Mouse (Mus musculus) midbrain, embryonic 13.5 days (tissue): Measurements from ENCODE around the gene Smc4. TPM values are rescaled to one million over a fixed set of nuclear protein-coding genes. Genes with fewer than 3 reads are reported as not detected.
A peak's percentile ranks its signal among the peaks of the same experiment; 100 is the strongest.

ENCODE experiments used
- ATAC-seq: fragments of 200-750 bp; cut with Nextera tagmentation; 2 replicates; pipeline ENCODE4 v1.8.0; 2017; ENCODE audit warnings: mild to moderate bottlenecking, moderate TSS enrichment, moderate library complexity
- H3K27ac ChIP-seq: fragments of 300-500 bp; sonication (generic); 2 replicates; pipeline ENCODE4 v1.5.1; 2015; ENCODE audit warnings: inconsistent platforms, mild to moderate bottlenecking, moderate library complexity
- H3K27me3 ChIP-seq: fragments of 300-500 bp; sonication (generic); 2 replicates; pipeline ENCODE4 v1.6.1; 2015; ENCODE audit warnings: mild to moderate bottlenecking, inconsistent platforms
- H3K36me3 ChIP-seq: fragments of 300-500 bp; sonication (generic); 2 replicates; pipeline ENCODE4 v1.6.1; 2015; ENCODE audit warnings: mild to moderate bottlenecking, inconsistent platforms
- H3K4me1 ChIP-seq: fragments of 300-500 bp; sonication (generic); replicated peaks from 2 replicates; pipeline ENCODE4 v1.6.1; 2015; ENCODE audit warnings: inconsistent platforms
- H3K4me2 ChIP-seq: fragments of 300-500 bp; sonication (generic); replicated peaks from 2 replicates; pipeline ENCODE4 v1.6.1; 2015; ENCODE audit warnings: moderate library complexity, mild to moderate bottlenecking, inconsistent platforms
- H3K4me3 ChIP-seq: fragments of 300-500 bp; sonication (generic); replicated peaks from 2 replicates; pipeline ENCODE4 v1.5.1; 2015; ENCODE audit warnings: mild to moderate bottlenecking, inconsistent platforms
- H3K9ac ChIP-seq: fragments of 300-500 bp; sonication (generic); replicated peaks from 2 replicates; pipeline ENCODE4 v1.6.1; 2015; ENCODE audit warnings: mild to moderate bottlenecking, inconsistent platforms
- H3K9me3 ChIP-seq: fragments of 300-500 bp; sonication (generic); 2 replicates; pipeline ENCODE4 v1.6.1; 2016; ENCODE audit warnings: mild to moderate bottlenecking, inconsistent platforms
- WGBS: fragments of 180-500 bp; shearing (Covaris S2); methylation state at CpG from one replicate; pipeline ENCODE4 v1.1.7; 2015; 5-methylcytosine and 5-hydroxymethylcytosine counted together
- polyA plus RNA-seq: library from polyadenylated mRNA; unstranded; fragments of >200 nt; fragmentation: Nextera tagmentation; extraction: Ambion mirVana; gene quantifications from 2 replicates; pipeline ENCODE4 v1.2.1, GENCODE M21; 2015

Gene Smc4
- polyA plus RNA-seq, 1 experiment from 2014 or later: 91.4 TPM

- ATAC-seq: no peak
- H3K36me3 ChIP-seq: peaks cover 39% of the 10 kb centered on the region
- no peak overlapping the region for H3K9ac ChIP-seq
- no peak overlapping the region for H3K4me2 ChIP-seq
- H3K9me3 ChIP-seq: no peaks in the 10 kb centered on the region
- no peak overlapping the region for H3K4me3 ChIP-seq
- no peak overlapping the region for H3K27ac ChIP-seq
- H3K4me1 ChIP-seq: no peaks in the 10 kb centered on the region
- no peaks in the 10 kb centered on the region for H3K27me3 ChIP-seq
Observed at GRCm38 (mm10) chr3:69020764-69021163, 16.2 kb downstream of the Smc4 start.

GRCm38 (mm10) chr3:69026133-69026783 is 21.7 kb downstream of the Smc4 start:
- Histone ChIP-seq H3K27ac (no peak overlapping the region), H3K27me3 (no peaks in the 10 kb centered on the region), H3K4me2 (no peak overlapping the region), H3K9ac (no peak overlapping the region), H3K36me3 (peaks cover 51% of the 10 kb centered on the region), H3K9me3 (no peaks in the 10 kb centered on the region), H3K4me3 (no peak overlapping the region), H3K4me1 (no peaks in the 10 kb centered on the region)
- ATAC-seq: no peak
- WGBS: 100% methylated on average over 1 of the region's 1 CpGs

DNA sequence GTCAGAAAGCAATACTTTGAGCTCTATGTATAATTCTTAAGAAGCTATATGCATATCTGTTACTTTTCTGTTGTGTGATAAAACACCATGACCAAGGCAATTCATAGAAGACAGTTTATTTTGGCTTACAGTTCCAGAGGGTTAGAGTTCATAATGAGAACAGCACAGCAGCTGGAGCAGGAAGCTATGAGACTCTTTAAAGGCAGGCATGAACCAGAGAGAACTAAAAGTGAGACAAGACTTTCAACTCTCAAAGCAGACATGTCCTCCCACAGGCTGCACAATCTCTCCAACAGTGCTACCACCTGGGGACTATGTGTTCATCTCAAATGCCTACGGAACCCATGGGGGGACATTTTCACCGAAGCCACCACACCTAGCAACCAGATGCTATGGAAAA is 35.6 kb downstream of the Smc4 start:
- Histone ChIP-seq H3K4me3 (no peak overlapping the region), H3K4me2 (no peak overlapping the region), H3K4me1 (peaks cover 26% of the 10 kb centered on the region), H3K9ac (no peak overlapping the region), H3K9me3 (no peaks in the 10 kb centered on the region), H3K27ac (no peak overlapping the region), H3K27me3 (no peaks in the 10 kb centered on the region), H3K36me3 (peaks cover 26% of the 10 kb centered on the region)
- ATAC-seq: no peak
- WGBS: 90% methylated on average over 2 of the region's 2 CpGs

- Histone ChIP-seq H3K27ac (no peak overlapping the region), H3K4me1 (peaks cover 33% of the 10 kb centered on the region), H3K9me3 (no peaks in the 10 kb centered on the region), H3K27me3 (no peaks in the 10 kb centered on the region; the same call in 1 of the 2 replicates), H3K4me2 (peak overlapping the region; percentile 25), H3K36me3 (peaks cover 19% of the 10 kb centered on the region), H3K9ac (no peak overlapping the region), H3K4me3 (peak overlapping the region; percentile 3; the same call in 1 of the 2 replicates)
- no peak for ATAC-seq
- 66% methylated on average over 5 of the region's 5 CpGs for WGBS
Observed at GRCm38 (mm10) chr3:69041298-69041697, 36.8 kb downstream of the Smc4 start.

DNA sequence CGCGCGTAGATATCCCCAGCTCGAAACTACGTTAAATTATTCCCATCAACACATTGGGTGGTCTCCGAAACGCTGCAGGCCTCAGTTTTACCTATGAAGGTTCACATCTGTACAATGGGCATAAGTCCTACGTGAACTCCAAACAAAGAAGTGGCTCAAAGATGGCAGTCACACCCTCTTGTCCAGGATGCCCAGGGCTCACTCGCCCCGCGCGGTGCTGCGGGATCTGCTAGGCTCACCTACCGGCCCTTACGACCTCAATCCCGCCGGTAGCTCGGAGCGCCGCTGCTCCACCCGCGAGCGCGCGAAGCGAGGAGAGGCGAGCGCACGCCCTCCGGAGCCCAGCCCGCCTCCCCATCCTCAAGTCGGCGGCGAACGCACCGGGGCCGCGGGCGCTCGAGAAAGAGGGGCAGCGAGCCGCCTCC is 39.6 kb downstream of the Smc4 start:
- Histone ChIP-seq H3K4me1 (peaks cover 32% of the 10 kb centered on the region), H3K9ac (peak overlapping the region; percentile 88), H3K4me3 (peak overlapping the region; percentile 93), H3K36me3 (peaks cover 10% of the 10 kb centered on the region), H3K4me2 (peak overlapping the region; percentile 59), H3K9me3 (no peaks in the 10 kb centered on the region), H3K27me3 (peaks cover 6% of the 10 kb centered on the region), H3K27ac (peak overlapping the region; percentile 96)
- ATAC-seq: peak; percentile 79
- under 1% methylated on average over 30 of the region's 42 CpGs for WGBS

DNA sequence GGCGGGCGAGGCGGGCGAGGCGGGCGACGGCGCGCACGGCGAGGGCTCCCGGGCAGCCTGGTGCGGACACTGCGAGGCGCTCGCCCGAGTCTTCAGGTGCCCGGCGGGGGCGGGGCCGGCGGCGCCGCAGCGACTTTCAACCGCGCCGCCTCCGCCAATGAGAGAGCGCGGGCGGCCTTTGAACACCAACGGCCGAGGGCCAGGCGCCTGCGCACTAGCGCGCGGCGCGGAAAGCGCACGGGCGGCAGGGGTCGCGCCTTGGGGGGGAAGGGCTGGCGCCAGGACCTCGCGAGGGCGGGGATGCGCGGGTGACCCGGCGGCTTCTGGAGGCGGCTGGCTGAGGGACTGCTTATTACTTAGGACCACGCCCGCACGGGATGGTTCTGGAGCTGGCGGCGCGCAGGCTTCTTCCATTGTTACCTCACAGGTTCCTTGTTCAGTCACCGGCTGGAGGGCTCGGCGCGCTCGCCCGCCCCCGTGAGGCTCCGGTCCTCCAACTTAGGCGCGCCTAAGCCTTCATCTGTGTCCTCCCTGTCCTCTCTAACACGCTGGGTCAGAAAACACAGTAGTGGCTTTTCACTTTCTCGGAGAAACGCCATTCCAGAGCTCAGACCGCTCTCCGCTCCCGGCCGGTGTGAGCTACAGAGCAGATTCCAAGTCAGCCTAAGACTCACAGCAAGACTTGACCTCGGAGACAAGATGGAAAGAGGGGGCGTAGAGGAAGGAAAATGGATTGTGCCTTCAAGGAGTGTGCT is 40.3 kb downstream of the Smc4 start, which contains the start of gene Trim59:
TSS of gene Trim59 (minus strand) at position 111 of the 755 bp plus-strand sequence.
- Histone ChIP-seq H3K4me3 (peak within 1 kb of the TSS; percentile 93), H3K4me1 (peaks cover 31% of the 10 kb centered on the region), H3K27ac (peak within 1 kb of the TSS; percentile 96), H3K27me3 (peaks cover 6% of the 10 kb centered on the region), H3K4me2 (peak within 1 kb of the TSS; percentile 76), H3K9ac (peak within 1 kb of the TSS; percentile 88), H3K9me3 (no peaks in the 10 kb centered on the region), H3K36me3 (peaks cover 10% of the 10 kb centered on the region)
- under 1% methylated on average over 43 of the region's 80 CpGs for WGBS
- peak; percentile 98 for ATAC-seq

- Histone ChIP-seq H3K4me1 (peaks cover 31% of the 10 kb centered on the region), H3K9me3 (no peaks in the 10 kb centered on the region), H3K36me3 (peaks cover 6% of the 10 kb centered on the region), H3K9ac (peak overlapping the region; percentile 88), H3K27ac (peak overlapping the region; percentile 96), H3K4me3 (peak overlapping the region; percentile 93), H3K27me3 (peaks cover 6% of the 10 kb centered on the region), H3K4me2 (peak overlapping the region; percentile 76)
- WGBS: 7% methylated on average over 9 of the region's 9 CpGs
- ATAC-seq: peak; percentile 43
Observed at GRCm38 (mm10) chr3:69045400-69045703, 40.8 kb downstream of the Smc4 start.

- Histone ChIP-seq H3K27me3 (peaks cover 6% of the 10 kb centered on the region), H3K9me3 (no peaks in the 10 kb centered on the region), H3K4me2 (peak overlapping the region; percentile 76), H3K27ac (peak overlapping the region; percentile 96; the same call in 1 of the 2 replicates), H3K9ac (peak overlapping the region; percentile 88; the same call in 1 of the 2 replicates), H3K4me1 (peaks cover 29% of the 10 kb centered on the region), H3K36me3 (0 out of 2 replicates have a peak, but pooled peaks cover 3% of the 10 kb centered on the region), H3K4me3 (peak overlapping the region; percentile 93)
- no peak for ATAC-seq
- 21% methylated on average over 13 of the region's 13 CpGs for WGBS
Observed at GRCm38 (mm10) chr3:69045750-69046149, 41.2 kb downstream of the Smc4 start.

DNA sequence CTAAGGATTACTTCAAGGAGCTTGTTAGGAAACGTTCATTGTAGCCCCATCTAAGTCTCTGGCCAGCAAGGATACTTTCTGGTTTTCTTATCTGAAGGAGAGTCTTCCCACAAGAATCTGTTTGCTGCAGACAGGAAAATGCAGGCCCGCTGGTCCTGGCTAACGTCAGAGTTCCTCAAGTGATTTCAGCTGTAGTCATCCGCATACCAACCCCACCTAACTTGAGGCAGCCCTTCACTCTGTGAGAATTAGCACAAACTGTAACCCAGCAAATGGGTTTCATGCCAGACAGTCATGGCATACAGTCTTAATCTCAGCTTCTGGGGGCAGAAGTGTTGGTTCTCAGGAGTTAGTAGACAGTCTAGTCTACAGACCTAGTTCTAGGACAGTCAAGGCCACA is 42.0 kb downstream of the Smc4 start:
- no peak overlapping the region for H3K27ac ChIP-seq
- H3K4me3 ChIP-seq: no peak overlapping the region
- no peaks in the 10 kb centered on the region for H3K9me3 ChIP-seq
- ATAC-seq: no peak
- peaks cover 6% of the 10 kb centered on the region for H3K27me3 ChIP-seq
- H3K4me1 ChIP-seq: peaks cover 22% of the 10 kb centered on the region
- no peaks in the 10 kb centered on the region for H3K36me3 ChIP-seq
- H3K9ac ChIP-seq: no peak overlapping the region
- no peak overlapping the region for H3K4me2 ChIP-seq
- WGBS: 78% methylated on average over 4 of the region's 4 CpGs

DNA sequence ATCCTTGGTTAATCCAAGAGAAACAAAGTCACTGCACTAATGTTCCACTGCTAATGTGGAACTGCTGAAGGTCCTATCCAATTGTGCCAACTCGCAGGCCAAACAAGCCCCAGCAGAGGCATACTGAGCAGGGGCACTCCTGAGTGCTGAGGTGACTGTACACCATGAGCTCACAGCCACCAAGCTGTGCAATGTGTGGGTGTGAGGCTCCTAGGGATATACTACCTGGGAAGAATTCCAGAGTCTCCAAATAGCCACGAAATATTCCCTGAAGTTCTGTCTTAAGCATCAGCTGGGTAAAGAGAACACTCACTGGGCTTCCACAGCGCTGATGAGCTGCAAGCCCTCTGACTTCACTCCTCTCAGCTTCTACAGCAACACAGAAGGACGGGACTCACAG is 43.1 kb downstream of the Smc4 start:
- H3K27ac ChIP-seq: no peak overlapping the region
- no peak overlapping the region for H3K9ac ChIP-seq
- 81% methylated on average over 4 of the region's 4 CpGs for WGBS
- ATAC-seq: no peak
- H3K4me1 ChIP-seq: peaks cover 17% of the 10 kb centered on the region
- H3K27me3 ChIP-seq: peaks cover 6% of the 10 kb centered on the region
- H3K9me3 ChIP-seq: no peaks in the 10 kb centered on the region
- no peak overlapping the region for H3K4me3 ChIP-seq
- H3K36me3 ChIP-seq: no peaks in the 10 kb centered on the region
- no peak overlapping the region for H3K4me2 ChIP-seq

DNA sequence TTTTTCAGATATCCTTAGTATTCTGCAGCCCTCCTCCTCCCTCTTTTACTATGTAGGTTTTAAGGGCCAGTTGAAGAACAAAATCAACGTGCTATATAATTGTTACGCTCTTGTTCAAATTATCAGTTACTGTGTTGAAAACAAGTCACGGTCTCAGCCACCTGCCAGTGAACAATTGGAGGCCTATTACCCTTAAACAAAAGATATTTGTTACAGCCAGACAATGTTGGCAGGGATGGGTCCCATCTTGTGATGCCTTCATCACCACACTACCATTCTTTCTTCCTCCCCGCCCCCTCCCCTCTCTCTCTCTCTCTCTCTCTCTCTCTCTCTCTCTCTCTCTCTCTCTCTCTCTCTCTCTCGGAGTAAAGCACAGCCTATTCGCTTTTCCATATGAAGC is 44.5 kb downstream of the Smc4 start:
- Histone ChIP-seq H3K9ac (no peak overlapping the region), H3K27me3 (peaks cover 6% of the 10 kb centered on the region), H3K9me3 (no peaks in the 10 kb centered on the region), H3K36me3 (no peaks in the 10 kb centered on the region), H3K4me3 (no peak overlapping the region), H3K27ac (no peak overlapping the region), H3K4me2 (no peak overlapping the region), H3K4me1 (peaks cover 8% of the 10 kb centered on the region)
- ATAC-seq: no peak
- WGBS: 77% methylated on average over 6 of the region's 6 CpGs

GRCm38 (mm10) chr3:69051894-69052293 is 47.4 kb downstream of the Smc4 start:
- Histone ChIP-seq H3K36me3 (no peaks in the 10 kb centered on the region), H3K9me3 (no peaks in the 10 kb centered on the region), H3K4me3 (no peak overlapping the region), H3K4me2 (no peak overlapping the region), H3K27me3 (peaks cover under 1% of the 10 kb centered on the region), H3K4me1 (no peaks in the 10 kb centered on the region), H3K27ac (no peak overlapping the region), H3K9ac (no peak overlapping the region)
- no peak for ATAC-seq
- 94% methylated on average over 11 of the region's 11 CpGs for whole genome bisulfite sequencing
